Mouse (Mus musculus) kidney, adult 2 months (tissue): Measurements from ENCODE around the gene Sowahb.

Experiments used
- CTCF ChIP-seq: fragments of 200-500 bp; conservative IDR thresholded peaks from 2 replicates; pipeline ENCODE4 v1.5.1; 2011; ENCODE audit warnings: low read depth, mild to moderate bottlenecking, control low read depth, low read length, moderate library complexity, mixed read lengths; ENCODE audit not compliant: insufficient read depth, insufficient read length
- POLR2A ChIP-seq: fragments of 200-500 bp; IDR thresholded peaks from one replicate; pipeline ENCODE4 v1.6.1; 2011; ENCODE audit warnings: low read depth, low read length, control low read depth

- no peak for TF ChIP-seq POLR2A
- TF ChIP-seq CTCF, result no peak
Observed at GRCm38 (mm10) chr5:93000774-93001757, 43.8 kb downstream of the Sowahb start.
